Mouse (Mus musculus): ENCODE measurements around the gene Slc39a3.

GRCm38 (mm10) chr10:80990406-80990805 lies 46.8 kb downstream of the Slc39a3 start:
- TF ChIP-seq CTCF (conservative IDR thresholded peaks at IDR 0.05; ENCODE audit: insufficient read depth, insufficient read length, low read depth, low read length) (no peak), POLR2A (IDR thresholded peaks at IDR 0.05; ENCODE audit: low read depth, low read length) (no peak)
